Mouse (Mus musculus) skeletal muscle tissue, adult 2 months (tissue): Measurements from ENCODE around the gene Dffa.
A peak's percentile ranks its signal among the peaks of the same experiment; 100 is the strongest.
"Not testable (repeated sequence)": the region's sequence is repeated elsewhere in the genome, so short reads cannot be mapped to it uniquely, and the experiment has no call there.

Experiments used
- DNase-seq: peaks from one replicate; pipeline ENCODE4 v3.0.0-alpha.2; 2012; ENCODE audit warnings: low read depth, low spot score

Gene Dffa

GRCm38 (mm10) chr4:149148084-149148483 lies 44.1 kb downstream of the Dffa start:
- no peak for DNase-seq

GRCm38 (mm10) chr4:149149196-149149595 lies 45.2 kb downstream of the Dffa start:
- DNase-seq: no peak

GRCm38 (mm10) chr4:149149611-149150010 lies 45.7 kb downstream of the Dffa start:
- DNase-seq: no peak

- peak; percentile 66 for DNase-seq
These were observed 46.3 kb downstream of the Dffa start for GRCm38 (mm10) chr4:149150256-149150655.

- no peak for DNase-seq
These were observed 46.8 kb downstream of the Dffa start for GRCm38 (mm10) chr4:149150721-149151120.

GRCm38 (mm10) chr4:149154859-149155258 lies 50.9 kb downstream of the Dffa start:
- DNase-seq: no peak

GRCm38 (mm10) chr4:149155711-149156110 lies 51.8 kb downstream of the Dffa start:
- DNase-seq: no peak

- DNase-seq: no peak
These were observed 53.5 kb downstream of the Dffa start for GRCm38 (mm10) chr4:149157415-149157973.

- no peak for DNase-seq
These were observed 55.3 kb downstream of the Dffa start for GRCm38 (mm10) chr4:149159203-149159602.

- no peak for DNase-seq
These were observed 55.9 kb downstream of the Dffa start for GRCm38 (mm10) chr4:149159891-149160290.

- DNase-seq: no peak
These were observed 57.2 kb downstream of the Dffa start for GRCm38 (mm10) chr4:149161166-149161565.

GRCm38 (mm10) chr4:149163196-149163595 lies 59.2 kb downstream of the Dffa start:
- no peak for DNase-seq

- DNase-seq: no peak
These were observed 60.2 kb downstream of the Dffa start for GRCm38 (mm10) chr4:149164150-149164549.

- DNase-seq: peak; percentile 94
These were observed 62.4 kb downstream of the Dffa start, which contains the start of gene Pgd for GRCm38 (mm10) chr4:149166215-149166946. Gene Pgd (minus strand): TSS chr4:149166771.

- no peak for DNase-seq
These were observed 63.1 kb downstream of the Dffa start for GRCm38 (mm10) chr4:149166957-149167611.

GRCm38 (mm10) chr4:149168016-149168415 lies 64.1 kb downstream of the Dffa start:
- no peak for DNase-seq

GRCm38 (mm10) chr4:149169926-149170325 lies 66.0 kb downstream of the Dffa start:
- not testable (repeated sequence) for DNase-seq
